Mouse (Mus musculus) kidney, postnatal 0 days (tissue): Measurements from ENCODE around the gene Git2. TPM values are rescaled to one million over a fixed set of nuclear protein-coding genes. Genes with fewer than 3 reads are reported as not detected.

Source experiments
- ATAC-seq: fragments of 200-750 bp; cut with Nextera tagmentation; replicated peaks from 2 replicates; pipeline ENCODE4 v1.8.0; 2017; ENCODE audit warnings: low read depth, moderate number of reproducible peaks, moderate TSS enrichment, moderate library complexity; ENCODE audit not compliant: low FRiP score
- DNase-seq: peaks from one replicate; pipeline ENCODE4 v3.0.0-alpha.2; 2016; ENCODE audit warnings: low spot score
- H3K27ac ChIP-seq: fragments of 300-500 bp; sonication (generic); 2 replicates; pipeline ENCODE4 v1.5.1; 2014; ENCODE audit warnings: mild to moderate bottlenecking
- H3K27me3 ChIP-seq: fragments of 300-500 bp; sonication (generic); 2 replicates; pipeline ENCODE4 v1.6.1; 2014; ENCODE audit warnings: low read length, mixed read lengths; ENCODE audit not compliant: insufficient read depth
- H3K36me3 ChIP-seq: fragments of 300-500 bp; sonication (generic); 2 replicates; pipeline ENCODE4 v1.6.1; 2014; ENCODE audit warnings: low read length, mixed read lengths; ENCODE audit not compliant: insufficient read depth
- H3K4me1 ChIP-seq: fragments of 300-500 bp; sonication (generic); replicated peaks from 2 replicates; pipeline ENCODE4 v1.6.1; 2014; ENCODE audit warnings: antibody characterized with exemption, low read length, mixed read lengths; ENCODE audit not compliant: insufficient read depth
- H3K4me2 ChIP-seq: fragments of 300-500 bp; sonication (generic); 2 replicates; pipeline ENCODE4 v1.6.1; 2014; ENCODE audit warnings: mild to moderate bottlenecking, low read length, moderate library complexity, mixed read lengths
- H3K4me3 ChIP-seq: fragments of 300-500 bp; sonication (generic); replicated peaks from 2 replicates; pipeline ENCODE4 v1.5.1; 2014; ENCODE audit warnings: low read depth, low read length
- H3K9ac ChIP-seq: fragments of 300-500 bp; sonication (generic); 2 replicates; pipeline ENCODE4 v1.6.1; 2014; ENCODE audit warnings: low read depth, low read length
- H3K9me3 ChIP-seq: fragments of 300-500 bp; sonication (generic); replicated peaks from 2 replicates; pipeline ENCODE4 v1.6.1; 2016; ENCODE audit warnings: low read length, inconsistent platforms, mixed read lengths
- CTCF ChIP-seq: IDR thresholded peaks from 2 replicates; pipeline ENCODE4 v1.5.1; 2016; ENCODE audit warnings: antibody characterized with exemption, low read depth, mild to moderate bottlenecking, moderate library complexity
- WGBS: fragments of 180-500 bp; shearing (Covaris S2); extraction: QIAGEN DNeasy Blood & Tissue Kit; methylation state at CpG from one replicate; pipeline ENCODE4 v1.1.7; 2014; 5-methylcytosine and 5-hydroxymethylcytosine counted together
- polyA plus RNA-seq: library from polyadenylated mRNA; unstranded; fragments of >200 nt; fragmentation: Nextera tagmentation; extraction: Ambion mirVana; gene quantifications from 2 replicates; pipeline ENCODE4 v1.2.1, GENCODE M21; 2015

Gene Git2
- polyA plus RNA-seq, 1 experiment from 2014 or later: 25.8 TPM

GRCm38 (mm10) chr5:114690633-114691567 lies 84.4 kb downstream of the Git2 start, which contains the start of gene Gltp:
TSS of gene Gltp (minus strand) at chr5:114690984.
- Histone ChIP-seq H3K4me3 (peak within 1 kb of the TSS; percentile 60), H3K36me3 (no peaks in the 10 kb centered on the region), H3K4me2 (peak within 1 kb of the TSS; percentile 90), H3K27ac (0 out of 2 replicates have a peak within 1 kb of the TSS, but pooled peaks have one; percentile 13), H3K9ac (peak within 1 kb of the TSS; percentile 72), H3K27me3 (no peaks in the 10 kb centered on the region), H3K9me3 (no peaks in the 10 kb centered on the region), H3K4me1 (peaks cover 11% of the 10 kb centered on the region; the same call in 1 of the 2 replicates)
- TF ChIP-seq CTCF: peak; percentile 41
- ATAC-seq (peak; percentile 95), DNase-seq (peak; percentile 97)
- WGBS: 5% methylated on average over 74 of the region's 75 CpGs

GRCm38 (mm10) chr5:114689700-114690366 lies 85.5 kb downstream of the Git2 start:
- no peaks in the 10 kb centered on the region for H3K27me3 ChIP-seq
- H3K4me3 ChIP-seq: peak overlapping the region; percentile 60
- peaks cover 11% of the 10 kb centered on the region; the same call in 1 of the 2 replicates for H3K4me1 ChIP-seq
- H3K9ac ChIP-seq: peak overlapping the region; percentile 72
- TF ChIP-seq CTCF: no peak
- WGBS: 17% methylated on average over 16 of the region's 16 CpGs
- DNase-seq (peak; percentile 24), ATAC-seq (peak; percentile 37)
- H3K9me3 ChIP-seq: no peaks in the 10 kb centered on the region
- peak overlapping the region; percentile 90 for H3K4me2 ChIP-seq
- no peaks in the 10 kb centered on the region for H3K36me3 ChIP-seq
- H3K27ac ChIP-seq: 0 out of 2 replicates have a peak overlapping the region, but pooled peaks have one; percentile 13

GRCm38 (mm10) chr5:114688703-114689102 lies 86.6 kb downstream of the Git2 start:
- Histone ChIP-seq H3K4me1 (peaks cover 11% of the 10 kb centered on the region; the same call in 1 of the 2 replicates), H3K36me3 (no peaks in the 10 kb centered on the region), H3K4me2 (no peak overlapping the region), H3K27ac (no peak overlapping the region), H3K27me3 (no peaks in the 10 kb centered on the region), H3K9ac (no peak overlapping the region), H3K9me3 (no peaks in the 10 kb centered on the region), H3K4me3 (no peak overlapping the region)
- no peak for TF ChIP-seq CTCF
- ATAC-seq (no peak), DNase-seq (no peak)
- WGBS: 83% methylated on average over 13 of the region's 13 CpGs

- Histone ChIP-seq H3K9me3 (no peaks in the 10 kb centered on the region), H3K9ac (no peak overlapping the region), H3K27me3 (no peaks in the 10 kb centered on the region), H3K27ac (no peak overlapping the region), H3K4me2 (no peak overlapping the region), H3K4me3 (no peak overlapping the region), H3K4me1 (peaks cover 13% of the 10 kb centered on the region; the same call in 1 of the 2 replicates), H3K36me3 (no peaks in the 10 kb centered on the region)
- no peak for ATAC-seq
- no peak for TF ChIP-seq CTCF
- DNase-seq: no peak
Measured at GRCm38 (mm10) chr5:114687901-114688300, 87.4 kb downstream of the Git2 start.

GRCm38 (mm10) chr5:114686726-114687210 lies 88.5 kb downstream of the Git2 start:
- Histone ChIP-seq H3K4me3 (no peak overlapping the region), H3K4me1 (peaks cover 17% of the 10 kb centered on the region), H3K27me3 (no peaks in the 10 kb centered on the region), H3K27ac (no peak overlapping the region), H3K4me2 (no peak overlapping the region), H3K36me3 (no peaks in the 10 kb centered on the region), H3K9me3 (no peaks in the 10 kb centered on the region), H3K9ac (no peak overlapping the region)
- WGBS: 51% methylated on average over 7 of the region's 7 CpGs
- no peak for TF ChIP-seq CTCF
- DNase-seq (no peak), ATAC-seq (no peak)

GRCm38 (mm10) chr5:114685986-114686385 lies 89.3 kb downstream of the Git2 start:
- Histone ChIP-seq H3K4me2 (no peak overlapping the region), H3K27ac (no peak overlapping the region), H3K4me3 (no peak overlapping the region), H3K4me1 (peaks cover 17% of the 10 kb centered on the region), H3K27me3 (no peaks in the 10 kb centered on the region), H3K36me3 (no peaks in the 10 kb centered on the region), H3K9me3 (no peaks in the 10 kb centered on the region), H3K9ac (no peak overlapping the region)
- ATAC-seq: no peak
- no peak for DNase-seq
- TF ChIP-seq CTCF: no peak
- 88% methylated on average over 5 of the region's 5 CpGs for WGBS
